Mouse (Mus musculus) neural tube, embryonic 13.5 days (tissue): ENCODE measurements around the gene Cdh23. TPM values are rescaled to one million over a fixed set of nuclear protein-coding genes. Genes with fewer than 3 reads are reported as not detected.

Experiments
- ATAC-seq: fragments of 200-750 bp; cut with Nextera tagmentation; 2 replicates; pipeline ENCODE4 v1.8.0; 2017; ENCODE audit warnings: low read depth, mild to moderate bottlenecking, moderate TSS enrichment, moderate library complexity
- H3K27ac ChIP-seq: fragments of 300-500 bp; sonication (generic); replicated peaks from 2 replicates; pipeline ENCODE4 v1.5.1; 2015; ENCODE audit warnings: moderate library complexity, mild to moderate bottlenecking, inconsistent platforms
- H3K27me3 ChIP-seq: fragments of 300-500 bp; sonication (generic); 2 replicates; pipeline ENCODE4 v1.6.1; 2015; ENCODE audit warnings: mild to moderate bottlenecking, inconsistent platforms
- H3K36me3 ChIP-seq: fragments of 300-500 bp; sonication (generic); 2 replicates; pipeline ENCODE4 v1.6.1; 2015; ENCODE audit warnings: mild to moderate bottlenecking, inconsistent platforms
- H3K4me1 ChIP-seq: fragments of 300-500 bp; sonication (generic); replicated peaks from 2 replicates; pipeline ENCODE4 v1.6.1; 2015; ENCODE audit warnings: inconsistent platforms
- H3K4me2 ChIP-seq: fragments of 300-500 bp; sonication (generic); 2 replicates; pipeline ENCODE4 v1.6.1; 2015; ENCODE audit warnings: inconsistent platforms, mild to moderate bottlenecking, moderate library complexity
- H3K4me3 ChIP-seq: fragments of 300-500 bp; sonication (generic); 2 replicates; pipeline ENCODE4 v1.5.1; 2015; ENCODE audit warnings: mild to moderate bottlenecking, inconsistent platforms
- H3K9ac ChIP-seq: fragments of 300-500 bp; sonication (generic); 2 replicates; pipeline ENCODE4 v1.6.1; 2015; ENCODE audit warnings: moderate library complexity, mild to moderate bottlenecking, inconsistent platforms
- H3K9me3 ChIP-seq: fragments of 300-500 bp; sonication (generic); 2 replicates; pipeline ENCODE4 v1.6.1; 2016; ENCODE audit warnings: inconsistent platforms
- WGBS: fragments of 180-500 bp; shearing (Covaris S2); methylation state at CpG from one replicate; pipeline ENCODE4 v1.1.7; 2015; 5-methylcytosine and 5-hydroxymethylcytosine counted together
- polyA plus RNA-seq: library from polyadenylated mRNA; unstranded; fragments of >200 nt; fragmentation: Nextera tagmentation; extraction: Ambion mirVana; gene quantifications from 2 replicates; pipeline ENCODE4 v1.2.1, GENCODE M21; 2015

Cdh23 gene
- polyA plus RNA-seq, 1 experiment from 2014 or later = 1.4 TPM

- H3K9ac ChIP-seq = no peak overlapping the region
- no peak overlapping the region for H3K4me3 ChIP-seq
- H3K27me3 ChIP-seq = no peaks in the 10 kb centered on the region
- no peaks in the 10 kb centered on the region for H3K9me3 ChIP-seq
- ATAC-seq = no peak
- 17% methylated on average over 6 of the region's 6 CpGs for WGBS
- no peak overlapping the region for H3K4me2 ChIP-seq
- peaks cover 11% of the 10 kb centered on the region; the same call in 1 of the 2 replicates for H3K4me1 ChIP-seq
- no peak overlapping the region for H3K27ac ChIP-seq
- H3K36me3 ChIP-seq = no peaks in the 10 kb centered on the region
Observed at GRCm38 (mm10) chr10:60495070-60495469, 201.2 kb downstream of the Cdh23 start.

GRCm38 (mm10) chr10:60491538-60491937 lies 204.8 kb downstream of the Cdh23 start:
- Histone ChIP-seq H3K27ac (no peak overlapping the region), H3K4me3 (no peak overlapping the region), H3K9ac (no peak overlapping the region), H3K9me3 (no peaks in the 10 kb centered on the region), H3K36me3 (no peaks in the 10 kb centered on the region), H3K27me3 (no peaks in the 10 kb centered on the region), H3K4me2 (no peak overlapping the region), H3K4me1 (peaks cover 5% of the 10 kb centered on the region; the same call in 1 of the 2 replicates)
- no peak for ATAC-seq
- 43% methylated on average over 2 of the region's 2 CpGs for WGBS

- Histone ChIP-seq H3K9ac (no peak overlapping the region), H3K27ac (no peak overlapping the region), H3K9me3 (no peaks in the 10 kb centered on the region), H3K4me2 (no peak overlapping the region), H3K27me3 (peaks cover 12% of the 10 kb centered on the region), H3K36me3 (no peaks in the 10 kb centered on the region), H3K4me1 (no peaks in the 10 kb centered on the region), H3K4me3 (no peak overlapping the region)
- no peak for ATAC-seq
- 90% methylated on average over 6 of the region's 6 CpGs for WGBS
Observed at GRCm38 (mm10) chr10:60481381-60481780, 214.9 kb downstream of the Cdh23 start.

- Histone ChIP-seq H3K4me2 (no peak overlapping the region), H3K27ac (no peak overlapping the region), H3K4me1 (peaks cover 8% of the 10 kb centered on the region), H3K36me3 (no peaks in the 10 kb centered on the region), H3K4me3 (no peak overlapping the region), H3K9me3 (no peaks in the 10 kb centered on the region), H3K27me3 (peaks cover 60% of the 10 kb centered on the region), H3K9ac (no peak overlapping the region)
- ATAC-seq = no peak
- WGBS = 82% methylated on average over 5 of the region's 5 CpGs
Observed at GRCm38 (mm10) chr10:60474549-60474948, 221.7 kb downstream of the Cdh23 start.

GRCm38 (mm10) chr10:60473782-60474322 lies 222.4 kb downstream of the Cdh23 start:
- no peak for ATAC-seq

GRCm38 (mm10) chr10:60467752-60468151 lies 228.5 kb downstream of the Cdh23 start:
- H3K9me3 ChIP-seq = no peaks in the 10 kb centered on the region
- no peak for ATAC-seq
- 36% methylated on average over 4 of the region's 4 CpGs for WGBS

More at GRCm38 (mm10) chr10:60473782-60474322, 222.4 kb downstream of the Cdh23 start:
- H3K4me2 ChIP-seq = no peak overlapping the region
- no peaks in the 10 kb centered on the region for H3K36me3 ChIP-seq
- H3K27me3 ChIP-seq = peaks cover 65% of the 10 kb centered on the region
- H3K27ac ChIP-seq = no peak overlapping the region
- WGBS = 29% methylated on average over 9 of the region's 9 CpGs
- no peaks in the 10 kb centered on the region for H3K9me3 ChIP-seq
- peaks cover 8% of the 10 kb centered on the region for H3K4me1 ChIP-seq
- no peak overlapping the region for H3K4me3 ChIP-seq
- no peak overlapping the region for H3K9ac ChIP-seq

GRCm38 (mm10) chr10:60463953-60464647 lies 232.2 kb downstream of the Cdh23 start:
- no peak for ATAC-seq
- no peaks in the 10 kb centered on the region; the same call in 1 of the 2 replicates for H3K4me1 ChIP-seq
- no peak overlapping the region for H3K9ac ChIP-seq
- no peaks in the 10 kb centered on the region for H3K36me3 ChIP-seq
- H3K4me2 ChIP-seq = no peak overlapping the region
- no peak overlapping the region for H3K4me3 ChIP-seq
- no peak overlapping the region for H3K27ac ChIP-seq
- 55% methylated on average over 13 of the region's 13 CpGs for WGBS
- H3K27me3 ChIP-seq = peaks cover under 1% of the 10 kb centered on the region; the same call in 1 of the 2 replicates
- H3K9me3 ChIP-seq = no peaks in the 10 kb centered on the region

More at GRCm38 (mm10) chr10:60467752-60468151, 228.5 kb downstream of the Cdh23 start:
- H3K4me3 ChIP-seq = no peak overlapping the region
- no peak overlapping the region for H3K9ac ChIP-seq
- peaks cover 26% of the 10 kb centered on the region for H3K27me3 ChIP-seq
- H3K27ac ChIP-seq = no peak overlapping the region
- H3K36me3 ChIP-seq = no peaks in the 10 kb centered on the region
- H3K4me1 ChIP-seq = no peaks in the 10 kb centered on the region; the same call in 1 of the 2 replicates
- no peak overlapping the region for H3K4me2 ChIP-seq

- Histone ChIP-seq H3K4me2 (no peak overlapping the region), H3K9ac (no peak overlapping the region), H3K4me3 (no peak overlapping the region), H3K27ac (no peak overlapping the region), H3K9me3 (no peaks in the 10 kb centered on the region), H3K27me3 (no peaks in the 10 kb centered on the region), H3K36me3 (no peaks in the 10 kb centered on the region), H3K4me1 (no peaks in the 10 kb centered on the region)
- WGBS = 8% methylated on average over 8 of the region's 8 CpGs
- ATAC-seq = peak; percentile 13; the same call in 1 of the 2 replicates
Observed at GRCm38 (mm10) chr10:60456662-60457397, 239.5 kb downstream of the Cdh23 start.

GRCm38 (mm10) chr10:60455193-60455592 lies 241.1 kb downstream of the Cdh23 start:
- Histone ChIP-seq H3K9me3 (no peaks in the 10 kb centered on the region), H3K36me3 (no peaks in the 10 kb centered on the region), H3K9ac (no peak overlapping the region), H3K4me2 (no peak overlapping the region), H3K4me1 (no peaks in the 10 kb centered on the region), H3K4me3 (no peak overlapping the region), H3K27me3 (no peaks in the 10 kb centered on the region), H3K27ac (no peak overlapping the region)
- ATAC-seq = no peak
- 80% methylated on average over 8 of the region's 8 CpGs for WGBS

GRCm38 (mm10) chr10:60447186-60447585 lies 249.1 kb downstream of the Cdh23 start:
- Histone ChIP-seq H3K27ac (no peak overlapping the region), H3K4me1 (peaks cover 5% of the 10 kb centered on the region; the same call in 1 of the 2 replicates), H3K4me2 (no peak overlapping the region), H3K9me3 (no peaks in the 10 kb centered on the region), H3K9ac (no peak overlapping the region), H3K4me3 (no peak overlapping the region), H3K27me3 (0 out of 2 replicates have a peak, but pooled peaks cover 2% of the 10 kb centered on the region), H3K36me3 (no peaks in the 10 kb centered on the region)
- ATAC-seq = peak; percentile 49; the same call in 1 of the 2 replicates
- 68% methylated on average over 12 of the region's 12 CpGs for WGBS

GRCm38 (mm10) chr10:60445031-60445593 lies 251.2 kb downstream of the Cdh23 start:
- H3K27me3 ChIP-seq = 0 out of 2 replicates have a peak, but pooled peaks cover 2% of the 10 kb centered on the region
- 0 out of 2 replicates have a peak, but pooled peaks have one; percentile 17 for ATAC-seq
- no peak overlapping the region for H3K4me2 ChIP-seq
- no peak overlapping the region for H3K9ac ChIP-seq
- peaks cover 5% of the 10 kb centered on the region; the same call in 1 of the 2 replicates for H3K4me1 ChIP-seq
- no peaks in the 10 kb centered on the region for H3K36me3 ChIP-seq
- H3K4me3 ChIP-seq = no peak overlapping the region
- no peak overlapping the region for H3K27ac ChIP-seq
- no peaks in the 10 kb centered on the region for H3K9me3 ChIP-seq
- 70% methylated on average over 8 of the region's 8 CpGs for WGBS

GRCm38 (mm10) chr10:60443078-60443477 lies 253.2 kb downstream of the Cdh23 start:
- Histone ChIP-seq H3K27ac (no peak overlapping the region), H3K4me1 (peaks cover 5% of the 10 kb centered on the region; the same call in 1 of the 2 replicates), H3K9me3 (no peaks in the 10 kb centered on the region), H3K4me3 (no peak overlapping the region), H3K4me2 (no peak overlapping the region), H3K36me3 (no peaks in the 10 kb centered on the region), H3K9ac (no peak overlapping the region), H3K27me3 (no peaks in the 10 kb centered on the region)
- WGBS = 6% methylated on average over 2 of the region's 2 CpGs
- ATAC-seq = no peak
